Mouse (Mus musculus): ENCODE measurements around the gene Cad.

DNA sequence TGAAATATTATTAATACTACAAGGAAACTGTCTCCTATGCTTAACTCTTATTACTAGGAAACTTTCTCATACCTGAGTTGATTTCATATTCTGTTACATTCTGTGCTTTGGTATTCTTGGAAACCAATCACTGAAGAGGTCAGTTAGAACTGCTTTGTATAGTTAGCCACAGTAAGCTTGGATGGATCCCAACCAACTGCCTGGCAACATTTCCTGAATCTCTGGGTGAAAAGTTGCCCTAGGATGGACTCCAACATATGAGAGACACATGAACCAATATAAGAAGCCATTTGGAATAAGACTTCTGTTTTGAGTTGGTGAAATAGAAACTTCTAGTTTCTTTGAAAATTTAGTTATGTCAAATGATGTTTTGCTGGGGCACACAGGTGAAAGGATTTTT is 29.9 kb upstream of the Cad start:
- TF ChIP-seq POLR2A (IDR thresholded peaks at IDR 0.05; ENCODE audit: borderline replicate concordance, extremely low read depth, low read depth, low read length) (no peak), CTCF (IDR thresholded peaks at IDR 0.05; ENCODE audit: insufficient read depth, low read length) (no peak)

Measured in lung, adult 2 months (tissue).